In the genomic region with DNA sequence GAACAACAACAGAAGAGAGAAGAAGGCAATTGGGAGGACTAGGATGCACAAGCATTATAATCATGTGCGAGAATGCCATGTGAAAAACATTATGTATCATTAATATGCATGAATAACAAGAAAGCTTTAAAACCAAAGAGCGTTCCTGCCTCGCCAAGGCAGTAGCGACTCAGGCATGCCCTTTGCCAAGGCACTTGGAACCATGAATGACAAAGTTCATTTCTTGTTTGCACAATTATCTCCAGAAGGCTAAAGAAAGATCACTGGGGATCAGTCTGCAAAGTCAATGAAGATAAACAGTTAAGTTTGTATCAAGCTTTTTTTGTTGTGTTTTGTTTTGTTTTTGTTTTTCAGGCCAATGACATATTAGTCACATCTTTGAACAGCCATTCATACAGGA, we compare ENCODE assay signal across 24 mouse cellular contexts.
"Had no signal": no experiment of that assay in that cellular context is flagged by ENCODE, and none has a peak within 500 bp of the region (broad histone marks: within the 10 kb centered on the region; RNA-seq: fewer than 3 reads in every experiment).

No protein-coding gene starts in this region.

- ATAC-seq: hindbrain, postnatal 0 days had no signal

- H3K4me1 ChIP-seq: hindbrain, embryonic 13.5 days; hindbrain, embryonic 15.5 days; limb, embryonic 13.5 days; limb, embryonic 15.5 days had no signal

- H3K27me3 ChIP-seq: heart, embryonic 13.5 days; heart, embryonic 15.5 days; hindbrain, embryonic 13.5 days; hindbrain, embryonic 15.5 days; kidney, embryonic 15.5 days; limb, embryonic 13.5 days; limb, embryonic 15.5 days had no signal

- H3K9me3 ChIP-seq: heart, embryonic 13.5 days; heart, embryonic 15.5 days; hindbrain, embryonic 15.5 days; kidney, embryonic 15.5 days; limb, embryonic 13.5 days; limb, embryonic 15.5 days had no signal

- H3K36me3 ChIP-seq: hindbrain, embryonic 15.5 days had no signal

- H3K9ac ChIP-seq: heart, embryonic 13.5 days; heart, embryonic 15.5 days; hindbrain, embryonic 13.5 days; hindbrain, embryonic 15.5 days; kidney, embryonic 15.5 days; limb, embryonic 13.5 days; limb, embryonic 15.5 days; liver, embryonic 14.5 days had no signal

- H3K27ac ChIP-seq: gastrocnemius, adult 2 months; heart, adult 2 months; heart, embryonic 13.5 days; heart, embryonic 15.5 days; hindbrain, embryonic 13.5 days; hindbrain, embryonic 15.5 days; hindbrain, postnatal 0 days; kidney, embryonic 15.5 days; kidney, postnatal 0 days; limb, embryonic 13.5 days; limb, embryonic 15.5 days; liver, embryonic 14.5 days had no signal

- H3K4me2 ChIP-seq: heart, embryonic 11.5 days; heart, embryonic 13.5 days; heart, embryonic 15.5 days; hindbrain, embryonic 13.5 days; hindbrain, embryonic 15.5 days; kidney, embryonic 15.5 days; limb, embryonic 13.5 days; limb, embryonic 15.5 days; liver, embryonic 11.5 days had no signal

- DNase-seq: gastrocnemius, adult 2 months; gastrocnemius, postnatal 10 days; gastrocnemius, postnatal 25 days; heart, adult 11 months; heart, adult 2 months; heart, postnatal 14 days; heart, postnatal 36 days; kidney, adult 18-20 months; kidney, postnatal 14 days; layer of hippocampus, adult 9-11 months; layer of hippocampus, postnatal 36 days; left cerebral cortex, postnatal 4 days had no signal

- H3K4me3 ChIP-seq: gastrocnemius, adult 2 months; heart, adult 2 months; heart, embryonic 13.5 days; heart, embryonic 15.5 days; hindbrain, embryonic 13.5 days; hindbrain, embryonic 15.5 days; kidney, embryonic 15.5 days; limb, embryonic 13.5 days; limb, embryonic 15.5 days had no signal
